Mouse (Mus musculus): ENCODE data around the gene Helt. TPM values are rescaled to one million over a fixed set of nuclear protein-coding genes. Genes with fewer than 3 reads are reported as not detected.

Helt gene
- total and polyA plus RNA-seq, 3 experiments = not detected

DNA sequence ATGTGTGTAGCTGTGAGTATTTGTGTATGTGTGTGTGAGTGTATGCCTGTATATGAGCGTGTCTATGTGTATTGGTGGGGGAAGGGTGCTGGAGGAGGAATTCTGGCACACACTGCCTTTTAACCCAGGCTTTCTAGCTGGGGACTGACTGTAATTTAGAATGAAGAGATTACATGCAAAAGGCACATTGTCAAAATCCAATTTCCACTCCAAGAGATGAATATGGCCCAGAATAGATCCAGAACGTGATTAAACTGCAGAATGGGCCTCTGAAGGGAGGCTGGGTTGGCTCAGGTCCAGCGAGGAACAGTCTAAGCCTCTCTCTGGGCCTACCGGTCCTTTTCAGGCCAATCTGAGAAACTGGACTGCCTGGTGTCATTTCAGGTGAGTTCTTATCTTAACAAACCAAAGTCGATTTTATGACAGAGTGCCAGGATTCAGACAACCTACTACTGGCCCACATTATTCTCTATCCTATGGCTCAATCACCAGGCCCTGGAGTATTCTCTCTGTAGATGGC is 29.3 kb upstream of the Helt start:
- Histone ChIP-seq H3K4me2 (ENCODE audit: insufficient read depth, low read depth, poor library complexity, severe bottlenecking) (no peak overlapping the region), H3K27me3 (replicated peaks) (no peaks in the 10 kb centered on the region), H3K9me3 (replicated peaks; ENCODE audit: low read length) (peaks cover 6% of the 10 kb centered on the region), H3K9ac (ENCODE audit: insufficient read depth, low read depth) (no peak overlapping the region), H3K36me3 (replicated peaks in 1 of 2; ENCODE audit: control insufficient read depth in 1 of 2, insufficient read depth in 1 of 2, low read length in 1 of 2) (no peaks in the 10 kb centered on the region), H3K4me3 (replicated peaks in 1 of 3; ENCODE audit: low read depth in 2 of 3, low read length in 2 of 3, poor library complexity in 1 of 3) (no peak overlapping the region), H3K27ac (ENCODE audit: insufficient read depth, low read depth) (no peak overlapping the region), H3K4me1 (ENCODE audit: control insufficient read depth in 1 of 2, insufficient read depth in 2 of 2) (no peaks in the 10 kb centered on the region; a peak in 1 of 4 replicates), H3K79me2 (replicated peaks; ENCODE audit: control insufficient read depth, extremely low read depth, insufficient read depth, poor library complexity, severe bottlenecking) (no peaks in the 10 kb centered on the region)
- dilution Hi-C loops (cut with MboI; ENCODE audit: extremely low pct_ligation_motif_present, extremely low pct_unique_long_range_greater_than_20kb, low sequenced_read_pairs) = no loop called here
- in situ Hi-C loops (cut with MboI; ENCODE audit: low pct_ligation_motif_present, low pct_unique_long_range_greater_than_20kb, low sequenced_read_pairs) = no loop called here
- TF ChIP-seq EP300 (IDR thresholded peaks at IDR 0.05; ENCODE audit: low read length) (no peak), TBP (conservative IDR thresholded peaks at IDR 0.05; ENCODE audit: low read depth, low read length) (no peak), ZKSCAN1 (IDR thresholded peaks at IDR 0.05; ENCODE audit: borderline replicate concordance, low read depth, low read length) (no peak), MXI1 (IDR thresholded peaks at IDR 0.05; ENCODE audit: low read depth, low read length) (no peak), UBTF (IDR thresholded peaks at IDR 0.05; ENCODE audit: low read depth, low read length) (no peak)
- no peak for DNase-seq (ENCODE audit: extremely low read depth)

- Histone ChIP-seq H3K9me3 (replicated peaks; ENCODE audit: low read length) (peaks cover 6% of the 10 kb centered on the region), H3K4me2 (ENCODE audit: insufficient read depth, low read depth, poor library complexity, severe bottlenecking) (no peak overlapping the region), H3K79me2 (replicated peaks; ENCODE audit: control insufficient read depth, extremely low read depth, insufficient read depth, poor library complexity, severe bottlenecking) (no peaks in the 10 kb centered on the region), H3K4me3 (replicated peaks in 1 of 3; ENCODE audit: low read depth in 2 of 3, low read length in 2 of 3, poor library complexity in 1 of 3) (no peak overlapping the region), H3K36me3 (replicated peaks in 1 of 2; ENCODE audit: control insufficient read depth in 1 of 2, insufficient read depth in 1 of 2, low read length in 1 of 2) (no peaks in the 10 kb centered on the region), H3K9ac (ENCODE audit: insufficient read depth, low read depth) (no peak overlapping the region), H3K27me3 (replicated peaks) (no peaks in the 10 kb centered on the region), H3K4me1 (ENCODE audit: control insufficient read depth in 1 of 2, insufficient read depth in 2 of 2) (no peaks in the 10 kb centered on the region; a peak in 1 of 4 replicates), H3K27ac (ENCODE audit: insufficient read depth, low read depth) (no peak overlapping the region)
- dilution Hi-C loops (cut with MboI; ENCODE audit: extremely low pct_ligation_motif_present, extremely low pct_unique_long_range_greater_than_20kb, low sequenced_read_pairs) (no loop called here), in situ Hi-C loops (cut with MboI; ENCODE audit: low pct_ligation_motif_present, low pct_unique_long_range_greater_than_20kb, low sequenced_read_pairs) (no loop called here)
- DNase-seq (ENCODE audit: extremely low read depth) = no peak
- no peak for TF ChIP-seq ETS1 (conservative IDR thresholded peaks at IDR 0.05; ENCODE audit: low read depth, low read length)
- TF ChIP-seq POLR2AphosphoS2 (IDR thresholded peaks at IDR 0.05; ENCODE audit: low read depth, low read length) = no peak
- no peak for TF ChIP-seq IRF4 (IDR thresholded peaks at IDR 0.05; ENCODE audit: low read depth, low read length)
- TF ChIP-seq CTCF (conservative IDR thresholded peaks at IDR 0.05 in 1 of 2, IDR thresholded peaks at IDR 0.05 in 1 of 2; ENCODE audit: low read depth in 2 of 2, low read length in 2 of 2) = peak in 1 of 2 experiments; percentile 49; a peak in 2 of 4 replicates
- no peak for TF ChIP-seq TBP (conservative IDR thresholded peaks at IDR 0.05; ENCODE audit: low read depth, low read length)
- TF ChIP-seq MAFK (IDR thresholded peaks at IDR 0.05; ENCODE audit: insufficient replicate concordance, low read length) = no peak
- TF ChIP-seq UBTF (IDR thresholded peaks at IDR 0.05; ENCODE audit: low read depth, low read length) = no peak
- no peak for TF ChIP-seq NELFE (IDR thresholded peaks at IDR 0.05; ENCODE audit: low read depth, low read length)
- no peak for TF ChIP-seq MXI1 (IDR thresholded peaks at IDR 0.05; ENCODE audit: low read depth, low read length)
- no peak for TF ChIP-seq E2F4 (IDR thresholded peaks at IDR 0.05; ENCODE audit: insufficient replicate concordance, low read depth, low read length)
- no peak for TF ChIP-seq KAT2A (IDR thresholded peaks at IDR 0.05; ENCODE audit: insufficient replicate concordance, low read length)
- peak; percentile 44 for TF ChIP-seq RAD21 (IDR thresholded peaks at IDR 0.05; ENCODE audit: low read depth, low read length)
- TF ChIP-seq ZMIZ1 (IDR thresholded peaks at IDR 0.05; ENCODE audit: low read depth, low read length) = no peak
- no peak for TF ChIP-seq PAX5 (IDR thresholded peaks at IDR 0.05; ENCODE audit: low read length)
- TF ChIP-seq BHLHE40 (IDR thresholded peaks at IDR 0.05; ENCODE audit: low read depth, low read length) = no peak
- peak; percentile 27; the same call in 1 of the 2 replicates for TF ChIP-seq SMC3 (IDR thresholded peaks at IDR 0.05; ENCODE audit: low read depth, low read length)
- no peak for TF ChIP-seq ZNF384 (IDR thresholded peaks at IDR 0.05; ENCODE audit: low read depth, low read length)
- TF ChIP-seq TCF12 (IDR thresholded peaks at IDR 0.05; ENCODE audit: low read depth, low read length) = no peak
- TF ChIP-seq ZC3H11A (IDR thresholded peaks at IDR 0.05; ENCODE audit: low read depth, low read length) = no peak
- TF ChIP-seq JUND (conservative IDR thresholded peaks at IDR 0.05; ENCODE audit: low read depth, low read length) = no peak
- no peak for TF ChIP-seq ZKSCAN1 (IDR thresholded peaks at IDR 0.05; ENCODE audit: borderline replicate concordance, low read depth, low read length)
- no peak for TF ChIP-seq JUN (IDR thresholded peaks at IDR 0.05; ENCODE audit: insufficient read depth, low read depth, low read length)
Observed at GRCm38 (mm10) chr8:46322833-46323232, 28.4 kb upstream of the Helt start.

Measured in CH12.LX (cell line).